Mouse (Mus musculus) neutrophil, adult 5-6 weeks (primary cell): ENCODE results near the gene Speg. TPM values are rescaled to one million over a fixed set of nuclear protein-coding genes. Genes with fewer than 3 reads are reported as not detected.

ENCODE experiments used
- ATAC-seq: fragments of 151-379, 151-347 bp; 2 replicates; pipeline ENCODE4 v1.8.0; 2017; ENCODE audit warnings: mild to moderate bottlenecking, moderate TSS enrichment; ENCODE audit not compliant: insufficient number of reproducible peaks, poor library complexity, low FRiP score, severe bottlenecking; ENCODE audit errors: extremely low read depth
- total RNA-seq: library from RNA; stranded (forward); fragments of 200-1000 nt; gene quantifications from 2 replicates; pipeline ENCODE4 v1.2.3, GENCODE M21; 2017

Speg gene
- total RNA-seq, 1 experiment from 2014 or later: not detected

GRCm38 (mm10) chr1:75423780-75424390, 48.8 kb downstream of the Speg start:
- ATAC-seq: no peak

- no peak for ATAC-seq
Observed at GRCm38 (mm10) chr1:75425796-75426471, 50.8 kb downstream of the Speg start.

GRCm38 (mm10) chr1:75435475-75436328, 60.6 kb downstream of the Speg start, which contains the start of gene Gmppa:
Gmppa (plus strand) TSS chr1:75435930.
- ATAC-seq: peak; percentile 61

GRCm38 (mm10) chr1:75438782-75439181, 63.7 kb downstream of the Speg start:
- ATAC-seq: no peak

GRCm38 (mm10) chr1:75440661-75441060, 65.6 kb downstream of the Speg start:
- ATAC-seq: no peak

- no peak for ATAC-seq
Observed at GRCm38 (mm10) chr1:75441471-75441996, 66.4 kb downstream of the Speg start.

GRCm38 (mm10) chr1:75442171-75442570, 67.1 kb downstream of the Speg start:
- ATAC-seq: no peak

GRCm38 (mm10) chr1:75442811-75443210, 67.7 kb downstream of the Speg start:
- ATAC-seq: no peak

- ATAC-seq: no peak
Observed at GRCm38 (mm10) chr1:75443247-75444024, 68.3 kb downstream of the Speg start.

GRCm38 (mm10) chr1:75444208-75444607, 69.1 kb downstream of the Speg start:
- ATAC-seq: no peak

GRCm38 (mm10) chr1:75445141-75445701, 70.1 kb downstream of the Speg start:
- no peak for ATAC-seq

GRCm38 (mm10) chr1:75445751-75446611, 70.9 kb downstream of the Speg start:
- ATAC-seq: peak; percentile 54

GRCm38 (mm10) chr1:75446656-75447055, 71.6 kb downstream of the Speg start:
- ATAC-seq: no peak

- ATAC-seq: no peak
Observed at GRCm38 (mm10) chr1:75447265-75448051, 72.4 kb downstream of the Speg start.

- ATAC-seq: no peak
Observed at GRCm38 (mm10) chr1:75448052-75448431, 72.9 kb downstream of the Speg start.

GRCm38 (mm10) chr1:75448937-75449336, 73.8 kb downstream of the Speg start:
- ATAC-seq: no peak
